Mouse (Mus musculus): ENCODE measurements around the gene Eif3a.

DNA sequence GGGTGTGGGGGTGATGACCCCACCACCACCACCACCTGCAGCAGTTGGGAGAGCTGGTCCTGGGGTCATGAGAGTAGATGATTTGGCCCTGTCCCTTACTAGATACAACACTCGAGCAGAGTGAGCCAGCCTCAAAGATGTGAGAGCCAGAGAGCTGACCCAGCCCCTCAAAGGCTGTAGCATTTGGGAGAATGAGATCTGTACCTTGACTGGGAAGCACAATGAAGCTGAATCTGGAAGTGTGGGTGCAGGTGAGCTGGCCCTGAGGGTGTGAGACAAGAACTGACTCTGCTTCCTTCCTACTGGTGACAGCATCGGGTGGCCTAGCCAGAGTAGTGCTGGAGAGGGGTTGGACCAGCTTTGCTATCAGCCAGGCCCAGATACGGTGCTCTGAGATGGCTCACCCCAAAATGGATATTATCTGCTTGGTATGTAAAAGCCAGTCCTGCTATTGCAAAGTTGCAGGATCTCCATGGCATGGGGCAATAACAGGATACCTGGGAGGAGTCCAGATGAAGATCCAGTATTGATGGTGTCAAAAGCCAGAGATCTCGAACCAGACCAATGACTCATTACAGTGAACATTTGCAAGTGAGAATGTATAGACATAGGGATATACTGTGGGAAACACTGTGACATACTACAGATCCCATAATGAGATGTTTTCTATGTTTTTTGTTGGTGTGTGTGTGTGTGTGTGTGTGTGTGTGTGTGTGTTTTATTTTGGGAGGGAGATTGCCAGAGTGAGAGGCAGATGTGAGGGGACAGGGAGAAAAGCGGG lies 46.5 kb downstream of the Eif3a start:
- TF ChIP-seq CTCF (IDR thresholded peaks at IDR 0.05; ENCODE audit: extremely low read depth, insufficient read depth, low read length) (no peak), POLR2A (IDR thresholded peaks at IDR 0.05; ENCODE audit: extremely low read depth, insufficient read depth, low read length) (no peak)
